Mouse (Mus musculus) lung, adult 2 months (tissue): ENCODE data around the gene Dab1. TPM values are rescaled to one million over a fixed set of nuclear protein-coding genes. Genes with fewer than 3 reads are reported as not detected.

Source experiments
- DNase-seq: peaks from one replicate; pipeline ENCODE4 v3.0.0; 2022
- H3K4me1 ChIP-seq: fragments of 200-500 bp; 2 replicates; pipeline ENCODE4 v1.6.1; 2011; ENCODE audit warnings: low read length; ENCODE audit not compliant: control insufficient read depth, insufficient read depth
- H3K4me3 ChIP-seq: fragments of 200-500 bp; replicated peaks from 2 replicates; pipeline ENCODE3; 2011; ENCODE audit warnings: low read depth, mild to moderate bottlenecking, control low read depth, low read length; ENCODE audit errors: extremely low read depth
- CTCF ChIP-seq: fragments of 200-500 bp; IDR thresholded peaks from 2 replicates; pipeline ENCODE4 v1.5.1; 2011; ENCODE audit warnings: mild to moderate bottlenecking, low read length, control low read depth; ENCODE audit not compliant: insufficient read depth
- POLR2A ChIP-seq: fragments of 200-500 bp; IDR thresholded peaks from 2 replicates; pipeline ENCODE4 v1.6.1; 2011; ENCODE audit warnings: low read depth, mild to moderate bottlenecking, control low read depth, low read length, borderline replicate concordance; ENCODE audit errors: extremely low read depth
- whole genome bisulfite sequencing: fragments of 180-500 bp; shearing (Covaris S2); methylation state at CpG from one replicate; pipeline ENCODE4 v1.1.7; 2018; 5-methylcytosine and 5-hydroxymethylcytosine counted together
- polyA plus RNA-seq: library from polyadenylated mRNA; depleted of rRNA; stranded (reverse); fragments of >200 nt; gene quantifications from 2 replicates; pipeline ENCODE4 v1.2.3, GENCODE M21; 2012

Gene Dab1
- polyA plus RNA-seq, 1 experiment, result 0.28 TPM

DNA sequence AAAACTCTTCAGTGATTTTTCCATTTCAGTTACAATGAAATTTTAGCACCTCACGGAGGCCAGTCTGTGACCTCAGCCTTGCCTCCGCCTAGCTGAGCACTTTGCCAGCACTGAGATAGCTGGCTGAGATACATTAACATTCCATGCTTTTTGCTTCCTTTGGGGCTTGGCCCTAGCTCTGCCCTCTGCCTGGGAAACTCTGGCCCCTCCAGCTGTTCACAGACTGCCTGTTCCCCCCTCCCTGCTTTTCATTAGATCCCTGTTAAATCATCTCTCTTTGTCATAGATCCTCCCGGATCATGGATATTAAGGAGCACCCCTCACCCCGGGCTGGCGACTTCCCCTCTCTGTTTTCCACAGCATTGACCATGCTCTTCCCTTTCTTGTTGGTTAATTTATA, 307.5 kb downstream of the Dab1 start:
- no peak for DNase-seq
- no peaks in the 10 kb centered on the region for H3K4me1 ChIP-seq
- H3K4me3 ChIP-seq, result no peak overlapping the region
- 38% methylated on average over 5 of the region's 5 CpGs for WGBS
- TF ChIP-seq CTCF (no peak), POLR2A (no peak)

DNA sequence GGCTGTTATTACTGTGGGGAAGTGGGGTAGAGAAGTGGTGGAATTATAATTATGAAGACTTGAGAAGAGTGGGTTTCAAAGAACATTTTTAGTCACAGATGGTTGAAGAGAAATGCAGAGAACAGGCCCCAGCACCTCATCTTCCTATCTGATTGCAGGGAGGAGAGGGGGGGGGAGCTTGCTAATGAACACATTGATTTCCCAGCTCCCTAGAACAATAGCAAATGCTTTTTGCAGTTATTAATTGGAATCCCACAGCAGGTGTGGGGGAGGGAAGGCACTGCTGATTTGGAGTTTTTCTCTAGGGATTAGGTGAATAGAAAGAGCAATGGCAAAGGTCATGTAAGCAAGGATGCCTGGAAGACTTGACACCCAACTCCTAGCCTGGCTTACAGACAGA, 310.5 kb downstream of the Dab1 start:
- no peak for DNase-seq
- Histone ChIP-seq H3K4me3 (no peak overlapping the region), H3K4me1 (no peaks in the 10 kb centered on the region)
- TF ChIP-seq POLR2A (no peak), CTCF (no peak)

DNA sequence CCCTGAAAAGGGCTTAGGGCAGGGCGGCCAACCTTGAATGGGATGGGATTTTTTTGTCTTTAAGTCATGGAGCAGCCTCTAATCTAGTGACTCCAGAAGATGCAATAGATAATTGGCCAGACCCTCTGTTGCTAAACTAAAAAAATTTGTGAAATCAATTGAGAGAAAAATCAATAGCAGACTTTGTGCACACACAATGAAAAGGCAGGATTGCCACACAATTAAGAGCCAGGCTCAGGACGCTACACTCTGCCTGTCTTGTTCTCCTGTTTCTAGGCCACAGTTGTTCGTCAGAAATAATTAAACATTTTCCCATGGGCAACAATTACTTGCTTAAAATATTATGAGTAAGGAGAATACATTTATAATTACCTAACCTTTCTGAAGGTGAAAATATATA, 315.2 kb downstream of the Dab1 start:
- no peak for TF ChIP-seq CTCF
- Histone ChIP-seq H3K4me1 (no peaks in the 10 kb centered on the region), H3K4me3 (no peak overlapping the region)
- DNase-seq, result no peak
- WGBS, result 81% methylated on average over 3 of the region's 3 CpGs

DNA sequence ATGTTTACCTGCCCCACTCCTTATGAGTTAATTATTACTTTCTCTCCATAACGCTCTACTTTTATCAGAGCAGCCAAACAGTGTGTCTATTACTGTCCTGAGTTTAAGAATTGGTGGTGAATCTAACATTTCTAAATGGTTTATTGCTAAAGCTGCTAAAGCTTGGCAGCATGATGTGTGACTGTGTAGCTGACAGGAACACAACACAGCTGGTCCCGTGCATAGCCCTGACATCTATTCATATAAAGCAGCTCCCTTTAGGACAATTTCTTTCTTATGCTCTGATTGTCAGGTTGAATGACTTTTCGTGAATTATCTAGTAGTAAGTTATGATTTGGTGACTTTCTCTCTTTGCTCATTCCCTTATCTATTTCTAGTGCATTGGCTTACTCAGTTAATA, 329.1 kb downstream of the Dab1 start:
- Histone ChIP-seq H3K4me1 (no peaks in the 10 kb centered on the region), H3K4me3 (no peak overlapping the region)
- 30% methylated on average over 3 of the region's 3 CpGs for WGBS
- DNase-seq, result no peak
- TF ChIP-seq POLR2A, result no peak
- no peak for TF ChIP-seq CTCF

DNA sequence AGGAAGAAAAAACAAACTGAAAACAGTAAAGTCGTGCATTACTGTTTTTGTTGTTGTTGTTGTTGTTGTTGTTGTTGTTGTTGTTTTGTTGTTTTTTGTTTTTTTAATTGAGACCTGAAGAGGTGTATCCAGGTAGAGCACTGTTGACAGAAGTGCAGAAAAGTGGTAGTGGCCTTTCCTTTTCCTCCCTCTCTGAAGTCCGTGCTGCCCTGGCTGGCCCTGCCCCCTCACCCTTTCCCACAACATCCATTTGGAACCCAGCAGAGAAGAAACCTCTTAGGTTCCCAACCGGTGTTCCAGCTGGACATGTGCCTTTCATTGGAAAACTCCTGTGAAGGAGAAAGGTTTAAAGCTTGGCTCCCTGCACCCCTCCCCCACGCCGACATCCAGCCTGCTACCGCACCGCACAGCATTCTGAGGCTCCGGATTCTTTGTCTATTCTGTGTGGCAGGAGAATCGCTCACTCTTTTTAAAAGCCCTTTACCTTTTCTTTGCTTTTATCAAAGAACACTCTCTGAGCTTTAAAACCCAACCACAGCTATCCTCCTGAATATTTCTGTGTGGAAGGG, 334.6 kb downstream of the Dab1 start:
- no peaks in the 10 kb centered on the region for H3K4me1 ChIP-seq
- no peak for DNase-seq
- TF ChIP-seq CTCF (no peak), POLR2A (no peak)
- H3K4me3 ChIP-seq, result no peak overlapping the region
- WGBS, result 45% methylated on average over 9 of the region's 9 CpGs

DNA sequence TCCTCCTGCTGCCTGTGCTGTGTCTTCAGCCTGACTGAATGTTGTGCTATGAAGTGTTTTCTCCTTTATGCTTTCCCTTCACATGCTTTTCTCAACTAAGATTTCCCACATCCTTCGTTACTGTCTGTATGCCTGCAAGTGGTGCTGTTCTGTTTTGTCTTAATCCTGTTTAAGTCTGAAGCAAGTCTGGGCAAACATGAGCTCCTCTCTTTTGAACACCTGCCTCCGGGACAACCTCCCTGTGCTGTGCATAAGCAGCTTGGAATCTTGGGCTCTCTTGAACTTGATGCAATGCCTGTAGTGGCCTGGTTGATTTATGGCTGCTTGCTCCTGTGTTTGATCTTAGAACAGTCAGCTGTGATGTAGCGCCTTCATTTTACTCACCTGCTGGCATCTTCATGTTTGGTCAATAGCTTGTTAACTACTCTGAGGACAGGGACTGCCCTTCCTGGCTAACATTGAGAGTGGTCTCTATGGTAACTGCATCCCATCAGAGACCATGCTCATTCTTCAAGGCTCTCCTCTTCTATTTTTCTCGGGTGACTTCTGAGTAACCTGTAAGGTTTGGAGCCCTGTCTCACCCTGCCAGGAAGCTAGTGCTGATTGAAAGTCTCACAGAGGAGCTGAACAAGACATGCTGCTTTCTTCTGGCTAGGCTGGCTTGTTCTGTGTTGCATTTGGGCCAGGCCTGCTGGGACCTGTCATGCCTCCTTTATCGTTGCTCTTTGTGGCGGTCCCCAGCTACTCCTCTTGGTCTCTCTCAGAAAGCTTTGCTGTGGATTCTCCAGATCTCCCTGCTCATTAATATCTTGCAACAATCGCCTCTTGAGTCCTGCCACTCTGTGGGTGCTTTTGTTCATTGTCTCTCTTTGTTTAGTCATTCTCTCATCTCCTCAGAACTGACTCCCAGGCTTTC, 342.2 kb downstream of the Dab1 start:
- no peak for DNase-seq
- WGBS, result 68% methylated on average over 7 of the region's 7 CpGs
- H3K4me3 ChIP-seq, result no peak overlapping the region
- TF ChIP-seq CTCF, result no peak
- no peak for TF ChIP-seq POLR2A
- no peaks in the 10 kb centered on the region for H3K4me1 ChIP-seq

DNA sequence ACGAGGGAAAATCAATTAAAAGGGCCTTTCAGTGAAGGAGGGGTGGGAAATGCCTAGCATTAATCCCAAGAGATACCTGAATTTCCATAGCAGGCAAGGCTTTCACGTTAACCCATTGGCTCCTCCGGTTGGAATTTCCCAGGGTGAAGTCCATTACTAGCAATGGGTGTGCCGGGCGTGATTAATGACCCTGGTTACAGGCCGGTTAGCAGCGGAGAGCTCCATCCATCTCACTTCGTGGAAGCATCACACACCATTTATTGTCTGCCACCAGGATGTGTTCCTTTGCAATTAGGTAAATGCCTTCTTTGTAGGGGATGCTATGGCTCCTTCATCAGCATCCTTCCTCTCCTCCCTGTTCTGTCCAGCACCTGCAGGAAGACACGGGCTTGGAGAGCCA, 350.7 kb downstream of the Dab1 start:
- no peak overlapping the region for H3K4me3 ChIP-seq
- WGBS, result 68% methylated on average over 9 of the region's 9 CpGs
- H3K4me1 ChIP-seq, result no peaks in the 10 kb centered on the region
- TF ChIP-seq POLR2A (no peak), CTCF (no peak)
- no peak for DNase-seq

DNA sequence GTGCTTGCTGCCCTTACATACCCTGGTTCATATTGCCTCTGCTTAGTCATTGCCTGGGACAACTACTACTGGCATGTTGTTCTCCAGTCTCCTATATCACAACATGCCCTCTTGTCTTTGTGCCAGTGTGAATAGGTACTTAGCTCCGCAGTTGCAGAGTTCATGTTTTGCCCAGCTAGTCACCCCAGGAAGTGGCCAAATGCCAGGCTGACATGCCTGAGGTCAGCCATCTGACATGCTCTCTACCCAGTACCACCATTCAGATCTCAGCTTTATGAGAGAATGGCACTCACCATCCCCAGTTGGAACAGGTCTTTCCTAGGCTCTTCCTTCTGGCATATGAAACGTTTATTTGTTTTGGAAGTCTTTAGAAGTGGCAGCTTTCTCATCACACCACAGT, 355.4 kb downstream of the Dab1 start:
- no peak overlapping the region for H3K4me3 ChIP-seq
- no peak for DNase-seq
- no peaks in the 10 kb centered on the region for H3K4me1 ChIP-seq
- 58% methylated on average over 2 of the region's 2 CpGs for WGBS
- TF ChIP-seq POLR2A (no peak), CTCF (no peak)

DNA sequence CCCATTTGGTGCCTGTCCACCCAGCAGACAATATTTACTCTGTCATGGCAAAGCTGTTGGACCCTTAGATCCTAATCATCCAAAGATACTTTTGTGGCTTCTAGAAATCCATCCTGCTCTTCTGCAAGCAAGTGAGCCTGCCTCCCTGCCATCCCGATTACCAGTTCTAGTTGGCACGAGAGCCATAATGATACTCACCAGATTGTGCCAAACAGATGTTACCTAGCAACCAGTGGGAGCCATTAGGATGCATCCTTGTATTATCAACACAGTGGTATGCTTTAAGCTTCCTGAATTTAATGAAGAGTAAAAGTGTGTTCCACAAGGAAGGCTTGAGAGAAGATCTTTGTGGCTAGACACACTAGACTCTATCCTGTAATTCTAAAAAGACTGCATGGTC, 355.8 kb downstream of the Dab1 start:
- no peak for DNase-seq
- TF ChIP-seq CTCF, result no peak
- TF ChIP-seq POLR2A, result no peak
- Histone ChIP-seq H3K4me3 (no peak overlapping the region), H3K4me1 (no peaks in the 10 kb centered on the region)
- WGBS, result 73% methylated on average over 2 of the region's 2 CpGs

DNA sequence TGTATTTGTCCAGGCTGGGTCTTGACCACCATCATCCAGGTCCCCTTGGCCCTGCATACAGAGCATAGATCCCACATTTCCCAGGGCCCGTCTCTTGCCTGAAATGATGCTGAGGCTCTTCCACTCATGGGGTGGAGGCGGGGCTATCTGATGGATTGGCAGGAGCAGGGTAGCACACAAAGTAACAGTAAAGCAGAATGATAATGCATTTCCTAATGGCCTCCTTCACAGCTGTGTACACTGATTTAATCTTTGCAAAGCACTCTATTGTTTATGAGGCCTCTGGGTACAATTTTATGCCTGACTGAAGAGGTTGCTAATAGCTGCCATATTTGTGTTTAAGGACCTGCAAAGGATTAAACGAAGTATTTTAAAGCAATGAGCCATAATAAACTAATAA, 374.7 kb downstream of the Dab1 start:
- Histone ChIP-seq H3K4me3 (no peak overlapping the region), H3K4me1 (no peaks in the 10 kb centered on the region)
- no peak for DNase-seq
- WGBS, result 78% methylated on average over 3 of the region's 3 CpGs
- TF ChIP-seq POLR2A (no peak), CTCF (no peak)

DNA sequence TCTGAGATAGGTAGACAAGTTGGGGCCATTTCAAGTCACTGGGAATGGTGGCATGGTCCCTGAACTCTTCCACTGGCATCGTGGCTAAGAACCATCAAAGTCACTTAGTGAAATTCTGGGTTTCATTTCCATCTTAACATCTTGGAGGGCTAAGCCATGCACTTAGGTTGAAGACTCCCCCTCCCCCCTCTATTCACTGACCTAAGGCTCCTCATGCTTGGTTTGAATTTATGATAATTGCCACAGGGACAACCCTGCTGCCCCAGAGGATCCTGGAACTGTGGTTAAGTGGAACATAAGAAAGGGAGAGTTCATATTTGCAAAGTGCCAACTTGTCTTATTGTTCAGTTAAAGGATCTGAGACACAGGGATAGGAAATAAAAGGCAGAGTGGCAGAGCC, 375.2 kb downstream of the Dab1 start:
- H3K4me1 ChIP-seq, result no peaks in the 10 kb centered on the region
- TF ChIP-seq POLR2A (no peak), CTCF (no peak)
- no peak for DNase-seq
- 56% methylated on average over 1 of the region's 1 CpGs for WGBS
- H3K4me3 ChIP-seq, result no peak overlapping the region
